Mouse (Mus musculus) forebrain, embryonic 15.5 days (tissue): ENCODE measurements around the gene Anln. TPM values are rescaled to one million over a fixed set of nuclear protein-coding genes. Genes with fewer than 3 reads are reported as not detected.
A peak's percentile ranks its signal among the peaks of the same experiment; 100 is the strongest.

Source experiments
- ATAC-seq: fragments of 200-750 bp; cut with Nextera tagmentation; replicated peaks from 2 replicates; pipeline ENCODE4 v1.8.0; 2017; ENCODE audit warnings: mild to moderate bottlenecking, moderate TSS enrichment, moderate library complexity
- H3K27ac ChIP-seq: fragments of 300-500 bp; sonication (generic); replicated peaks from 2 replicates; pipeline ENCODE4 v1.5.1; 2015; ENCODE audit warnings: mild to moderate bottlenecking, inconsistent platforms
- H3K27me3 ChIP-seq: fragments of 300-500 bp; sonication (generic); 2 replicates; pipeline ENCODE4 v1.6.1; 2015; ENCODE audit warnings: inconsistent platforms
- H3K36me3 ChIP-seq: fragments of 300-500 bp; sonication (generic); 2 replicates; pipeline ENCODE4 v1.6.1; 2015; ENCODE audit warnings: mild to moderate bottlenecking, inconsistent platforms
- H3K4me1 ChIP-seq: fragments of 300-500 bp; sonication (generic); 2 replicates; pipeline ENCODE4 v1.6.1; 2015; ENCODE audit warnings: inconsistent platforms
- H3K4me2 ChIP-seq: fragments of 300-500 bp; sonication (generic); replicated peaks from 2 replicates; pipeline ENCODE4 v1.6.1; 2015; ENCODE audit warnings: mild to moderate bottlenecking, inconsistent platforms
- H3K4me3 ChIP-seq: fragments of 300-500 bp; sonication (generic); 2 replicates; pipeline ENCODE4 v1.5.1; 2015; ENCODE audit warnings: mild to moderate bottlenecking, inconsistent platforms
- H3K9ac ChIP-seq: fragments of 300-500 bp; sonication (generic); replicated peaks from 2 replicates; pipeline ENCODE4 v1.6.1; 2015; ENCODE audit warnings: mild to moderate bottlenecking, inconsistent platforms
- H3K9me3 ChIP-seq: fragments of 300-500 bp; sonication (generic); 2 replicates; pipeline ENCODE4 v1.6.1; 2016; ENCODE audit warnings: inconsistent platforms
- WGBS: fragments of 180-500 bp; shearing (Covaris S2); methylation state at CpG from one replicate; pipeline ENCODE4 v1.1.7; 2015; ENCODE audit warnings: mixed read lengths; 5-methylcytosine and 5-hydroxymethylcytosine counted together
- polyA plus RNA-seq: library from polyadenylated mRNA; unstranded; fragments of >200 nt; fragmentation: Nextera tagmentation; extraction: Ambion mirVana; gene quantifications from 2 replicates; pipeline ENCODE4 v1.2.1, GENCODE M21; 2015

Anln gene
- polyA plus RNA-seq, result 12.0 and 12.1 TPM in 2 replicates

DNA sequence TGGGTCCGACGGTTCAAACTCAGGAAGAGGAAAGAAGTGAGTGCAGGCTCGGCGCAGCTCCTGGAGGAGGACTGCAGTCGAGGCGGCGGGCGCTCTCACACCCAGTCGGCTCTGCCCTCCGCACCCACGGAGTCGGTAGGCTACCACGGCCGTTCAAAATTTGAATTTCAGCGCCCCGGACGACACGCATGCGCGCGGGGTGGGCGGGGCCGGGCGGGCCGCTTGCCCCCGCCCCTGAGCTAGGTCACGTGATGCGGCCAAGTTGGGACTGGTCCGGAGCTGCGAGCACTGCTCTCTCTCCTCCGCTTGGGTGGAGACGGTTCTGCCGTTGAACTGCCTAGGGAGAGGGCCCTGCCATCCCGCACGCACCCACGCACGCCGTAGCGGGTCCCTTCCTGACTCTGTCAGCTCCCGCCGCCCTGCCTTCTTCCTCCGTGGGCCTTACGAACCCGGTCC, at the start of gene Anln:
Gene Anln, minus strand, starts transcription at position 168 of the 456 bp plus-strand sequence.
- Histone ChIP-seq H3K4me2 (peak within 1 kb of the TSS; percentile 82), H3K27me3 (no peaks in the 10 kb centered on the region), H3K4me3 (peak within 1 kb of the TSS; percentile 66), H3K9me3 (no peaks in the 10 kb centered on the region), H3K36me3 (no peaks in the 10 kb centered on the region), H3K9ac (peak within 1 kb of the TSS; percentile 76), H3K4me1 (peaks cover 26% of the 10 kb centered on the region), H3K27ac (peak within 1 kb of the TSS; percentile 74)
- ATAC-seq, result peak; percentile 97
- WGBS, result under 1% methylated on average over 37 of the region's 44 CpGs

- Histone ChIP-seq H3K27me3 (no peaks in the 10 kb centered on the region), H3K4me3 (no peak overlapping the region), H3K9ac (no peak overlapping the region), H3K4me2 (no peak overlapping the region), H3K36me3 (0 out of 2 replicates have a peak, but pooled peaks cover 2% of the 10 kb centered on the region), H3K9me3 (no peaks in the 10 kb centered on the region), H3K4me1 (peaks cover 10% of the 10 kb centered on the region), H3K27ac (no peak overlapping the region)
- ATAC-seq, result no peak
- 96% methylated on average over 2 of the region's 2 CpGs for WGBS
Observed at GRCm38 (mm10) chr9:22434101-22434500, 45.1 kb upstream of the Anln start.

DNA sequence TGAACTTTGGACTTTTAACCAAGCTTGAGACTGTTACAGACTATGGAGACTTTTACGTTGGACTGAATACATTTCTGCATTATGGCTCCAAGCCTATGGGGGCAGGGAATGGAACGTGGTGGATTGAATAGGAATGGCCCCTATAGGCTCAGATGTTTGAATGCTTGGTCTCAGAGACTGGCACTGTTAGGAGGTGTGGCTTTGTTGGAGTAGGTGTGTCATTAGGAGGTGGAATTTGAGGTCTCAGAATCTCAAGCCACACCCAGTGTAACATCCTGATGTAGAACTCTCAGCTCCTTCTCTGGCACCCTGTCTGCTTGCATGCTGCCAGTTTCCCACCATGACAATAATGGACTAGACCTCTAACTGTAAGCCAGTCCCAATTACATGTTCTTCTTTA, 44.2 kb upstream of the Anln start:
- no peak overlapping the region for H3K9ac ChIP-seq
- 0 out of 2 replicates have a peak, but pooled peaks cover 2% of the 10 kb centered on the region for H3K36me3 ChIP-seq
- no peak overlapping the region for H3K27ac ChIP-seq
- no peak for ATAC-seq
- no peaks in the 10 kb centered on the region for H3K9me3 ChIP-seq
- peaks cover 14% of the 10 kb centered on the region for H3K4me1 ChIP-seq
- WGBS, result 85% methylated on average over 2 of the region's 2 CpGs
- no peak overlapping the region for H3K4me3 ChIP-seq
- no peak overlapping the region for H3K4me2 ChIP-seq
- no peaks in the 10 kb centered on the region for H3K27me3 ChIP-seq

- H3K4me3 ChIP-seq, result no peak overlapping the region
- WGBS, result 39% methylated on average over 5 of the region's 5 CpGs
- 0 out of 2 replicates have a peak, but pooled peaks cover under 1% of the 10 kb centered on the region for H3K36me3 ChIP-seq
- no peak for ATAC-seq
- H3K27me3 ChIP-seq, result no peaks in the 10 kb centered on the region
- H3K9ac ChIP-seq, result no peak overlapping the region
- peaks cover 14% of the 10 kb centered on the region for H3K4me1 ChIP-seq
- H3K4me2 ChIP-seq, result no peak overlapping the region
- H3K27ac ChIP-seq, result no peak overlapping the region
- no peaks in the 10 kb centered on the region for H3K9me3 ChIP-seq
Observed at GRCm38 (mm10) chr9:22430315-22430840, 41.4 kb upstream of the Anln start.

GRCm38 (mm10) chr9:22429533-22430241, 40.7 kb upstream of the Anln start:
- no peak for ATAC-seq
- Histone ChIP-seq H3K9ac (no peak overlapping the region), H3K4me2 (peak overlapping the region; percentile 11), H3K9me3 (no peaks in the 10 kb centered on the region), H3K27ac (no peak overlapping the region), H3K4me1 (peaks cover 14% of the 10 kb centered on the region), H3K36me3 (no peaks in the 10 kb centered on the region), H3K27me3 (no peaks in the 10 kb centered on the region), H3K4me3 (no peak overlapping the region)
- 22% methylated on average over 15 of the region's 15 CpGs for WGBS

- Histone ChIP-seq H3K4me1 (peaks cover 14% of the 10 kb centered on the region), H3K9ac (no peak overlapping the region), H3K4me3 (no peak overlapping the region), H3K9me3 (no peaks in the 10 kb centered on the region), H3K27me3 (no peaks in the 10 kb centered on the region), H3K27ac (no peak overlapping the region), H3K4me2 (no peak overlapping the region), H3K36me3 (no peaks in the 10 kb centered on the region)
- WGBS, result 78% methylated on average over 14 of the region's 14 CpGs
- no peak for ATAC-seq
Observed at GRCm38 (mm10) chr9:22428666-22429410, 39.9 kb upstream of the Anln start.

GRCm38 (mm10) chr9:22428028-22428665, 39.2 kb upstream of the Anln start:
- H3K4me1 ChIP-seq, result peaks cover 14% of the 10 kb centered on the region
- no peaks in the 10 kb centered on the region for H3K36me3 ChIP-seq
- WGBS, result 40% methylated on average over 4 of the region's 4 CpGs
- no peak overlapping the region for H3K9ac ChIP-seq
- no peak overlapping the region for H3K27ac ChIP-seq
- ATAC-seq, result no peak
- H3K4me3 ChIP-seq, result no peak overlapping the region
- H3K4me2 ChIP-seq, result no peak overlapping the region
- H3K9me3 ChIP-seq, result no peaks in the 10 kb centered on the region
- no peaks in the 10 kb centered on the region for H3K27me3 ChIP-seq

DNA sequence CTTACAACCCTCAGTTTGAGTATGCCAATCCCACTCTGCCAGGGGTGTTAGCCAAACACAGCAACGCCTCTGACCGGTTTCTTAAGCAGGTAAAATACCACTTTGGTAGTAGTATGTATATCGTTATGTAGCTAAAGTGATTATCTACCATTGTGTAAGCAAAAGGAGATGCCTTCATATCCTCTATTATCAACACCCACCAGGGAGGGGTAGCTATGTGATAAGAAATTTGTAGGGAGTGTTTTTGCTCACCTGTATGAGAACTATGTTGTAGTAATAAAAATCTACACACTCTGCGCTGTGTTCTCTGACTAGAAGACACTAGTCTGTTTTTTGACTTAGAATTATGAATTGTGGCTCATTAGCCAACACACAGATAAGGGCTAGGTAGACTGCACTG, 35.7 kb upstream of the Anln start:
- no peak overlapping the region for H3K27ac ChIP-seq
- ATAC-seq, result no peak
- H3K36me3 ChIP-seq, result no peaks in the 10 kb centered on the region
- no peak overlapping the region for H3K9ac ChIP-seq
- WGBS, result 93% methylated on average over 4 of the region's 4 CpGs
- H3K27me3 ChIP-seq, result no peaks in the 10 kb centered on the region
- H3K4me1 ChIP-seq, result peaks cover 10% of the 10 kb centered on the region
- H3K9me3 ChIP-seq, result no peaks in the 10 kb centered on the region
- H3K4me3 ChIP-seq, result no peak overlapping the region
- H3K4me2 ChIP-seq, result no peak overlapping the region

DNA sequence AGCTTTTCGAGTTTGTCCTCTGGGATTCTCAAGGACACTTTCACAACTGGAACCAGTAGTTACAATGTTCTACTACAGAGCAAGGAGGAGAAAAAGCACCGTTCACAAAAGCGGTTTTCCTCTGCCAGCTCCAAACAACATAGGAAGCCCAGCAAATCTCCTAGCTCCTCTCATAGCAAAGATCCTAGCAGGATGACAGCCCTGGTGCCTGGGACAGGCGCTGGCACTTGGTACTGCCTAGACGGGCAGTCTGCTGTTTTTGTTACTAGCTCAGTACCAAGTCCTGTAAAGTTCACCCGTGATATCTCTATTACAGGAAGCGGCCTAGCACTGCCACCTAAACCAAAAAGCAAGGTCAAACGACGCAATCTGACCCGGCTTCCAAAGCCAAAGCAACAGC, 35.2 kb upstream of the Anln start:
- no peak overlapping the region for H3K27ac ChIP-seq
- no peaks in the 10 kb centered on the region for H3K36me3 ChIP-seq
- ATAC-seq, result no peak
- 87% methylated on average over 10 of the region's 10 CpGs for WGBS
- no peak overlapping the region for H3K4me3 ChIP-seq
- H3K4me2 ChIP-seq, result no peak overlapping the region
- peaks cover 5% of the 10 kb centered on the region; the same call in 1 of the 2 replicates for H3K4me1 ChIP-seq
- H3K27me3 ChIP-seq, result no peaks in the 10 kb centered on the region
- no peaks in the 10 kb centered on the region for H3K9me3 ChIP-seq
- no peak overlapping the region for H3K9ac ChIP-seq

DNA sequence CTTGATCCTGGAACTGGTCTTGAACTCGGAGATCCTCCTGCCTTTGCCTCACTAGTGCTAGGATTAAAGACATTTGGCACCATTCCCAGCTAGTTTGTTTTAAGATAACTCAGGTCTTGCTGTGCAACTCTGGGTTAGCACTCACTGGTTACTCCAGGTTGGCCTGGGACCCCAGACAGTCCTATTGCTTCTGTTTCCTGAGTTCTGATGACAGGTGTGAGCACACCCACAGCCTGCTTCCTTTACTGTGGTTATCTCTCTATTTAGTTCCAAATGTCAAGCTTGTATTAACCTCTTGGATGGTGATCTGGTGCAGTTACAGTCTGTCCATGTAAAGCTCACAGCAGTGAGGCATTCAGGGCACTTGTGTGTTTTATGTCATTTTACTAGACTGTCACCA, 34.5 kb upstream of the Anln start:
- Histone ChIP-seq H3K9me3 (no peaks in the 10 kb centered on the region), H3K4me3 (no peak overlapping the region), H3K9ac (no peak overlapping the region), H3K4me2 (no peak overlapping the region), H3K27ac (no peak overlapping the region), H3K36me3 (no peaks in the 10 kb centered on the region), H3K4me1 (no peaks in the 10 kb centered on the region), H3K27me3 (no peaks in the 10 kb centered on the region)
- 76% methylated on average over 1 of the region's 1 CpGs for WGBS
- ATAC-seq, result no peak

- H3K27me3 ChIP-seq, result no peaks in the 10 kb centered on the region
- no peak overlapping the region for H3K4me2 ChIP-seq
- no peaks in the 10 kb centered on the region for H3K9me3 ChIP-seq
- H3K27ac ChIP-seq, result no peak overlapping the region
- no peaks in the 10 kb centered on the region for H3K4me1 ChIP-seq
- WGBS, result 62% methylated on average over 1 of the region's 1 CpGs
- no peaks in the 10 kb centered on the region for H3K36me3 ChIP-seq
- H3K4me3 ChIP-seq, result no peak overlapping the region
- no peak for ATAC-seq
- H3K9ac ChIP-seq, result no peak overlapping the region
Observed at GRCm38 (mm10) chr9:22422559-22422958, 33.6 kb upstream of the Anln start.

DNA sequence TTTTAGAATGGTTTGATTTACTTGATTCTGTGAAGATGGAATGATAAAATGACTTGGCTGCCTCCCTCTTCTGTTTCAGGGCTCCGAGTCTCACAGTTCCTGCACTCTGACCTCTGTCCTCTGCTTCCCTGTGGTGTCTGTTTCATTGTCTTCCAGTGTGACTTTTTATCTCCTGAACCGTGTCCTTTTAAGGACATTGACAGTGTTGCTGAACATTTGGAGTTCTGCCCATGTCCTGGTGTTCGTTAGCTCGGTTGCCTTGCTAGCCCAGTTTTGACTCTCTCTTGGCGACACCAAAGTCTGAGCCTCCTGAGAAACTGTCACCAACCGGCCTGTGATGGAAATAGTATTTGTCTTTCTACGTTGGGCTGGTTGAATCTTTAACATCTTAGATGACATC, 31.5 kb upstream of the Anln start:
- H3K27ac ChIP-seq, result no peak overlapping the region
- no peak for ATAC-seq
- no peaks in the 10 kb centered on the region for H3K4me1 ChIP-seq
- WGBS, result 35% methylated on average over 7 of the region's 7 CpGs
- no peak overlapping the region for H3K4me3 ChIP-seq
- no peak overlapping the region for H3K4me2 ChIP-seq
- no peaks in the 10 kb centered on the region for H3K36me3 ChIP-seq
- H3K9me3 ChIP-seq, result no peaks in the 10 kb centered on the region
- H3K9ac ChIP-seq, result no peak overlapping the region
- H3K27me3 ChIP-seq, result no peaks in the 10 kb centered on the region
